Mouse (Mus musculus): Measurements from ENCODE around the gene Gna12. TPM values are rescaled to one million over a fixed set of nuclear protein-coding genes. Genes with fewer than 3 reads are reported as not detected.
A peak's percentile ranks its signal among the peaks of the same experiment; 100 is the strongest.

Gna12 gene
- polyA plus RNA-seq, 1 experiment from 2014 or later = 11.4 TPM

- no peak overlapping the region for H3K4me3 ChIP-seq
- H3K27me3 ChIP-seq (replicated peaks; ENCODE audit: low read depth, poor library complexity, severe bottlenecking) = no peaks in the 10 kb centered on the region
- peaks cover 5% of the 10 kb centered on the region for H3K36me3 ChIP-seq (replicated peaks)
- H3K27ac ChIP-seq (replicated peaks) = peak overlapping the region; percentile 81; the same call in 1 of the 2 replicates
- H3K9me3 ChIP-seq = no peaks in the 10 kb centered on the region
- DNase-seq (ENCODE audit: low spot score) = no peak
- H3K4me1 ChIP-seq = peaks cover 56% of the 10 kb centered on the region
- 79% methylated on average over 2 of the region's 2 CpGs for WGBS
These were observed 39.8 kb downstream of the Gna12 start for GRCm38 (mm10) chr5:140790392-140790791.

GRCm38 (mm10) chr5:140789561-140789960 lies 40.7 kb downstream of the Gna12 start:
- Histone ChIP-seq H3K36me3 (replicated peaks) (peaks cover 13% of the 10 kb centered on the region), H3K4me3 (no peak overlapping the region), H3K4me1 (peaks cover 47% of the 10 kb centered on the region), H3K9me3 (no peaks in the 10 kb centered on the region), H3K27ac (replicated peaks) (no peak overlapping the region), H3K27me3 (replicated peaks; ENCODE audit: low read depth, poor library complexity, severe bottlenecking) (no peaks in the 10 kb centered on the region)
- no peak for DNase-seq (ENCODE audit: low spot score)

GRCm38 (mm10) chr5:140785240-140785872 lies 44.9 kb downstream of the Gna12 start:
- H3K4me1 ChIP-seq = peaks cover 14% of the 10 kb centered on the region
- H3K27me3 ChIP-seq (replicated peaks; ENCODE audit: low read depth, poor library complexity, severe bottlenecking) = no peaks in the 10 kb centered on the region
- H3K4me3 ChIP-seq = no peak overlapping the region
- peaks cover 54% of the 10 kb centered on the region for H3K36me3 ChIP-seq (replicated peaks)
- no peak for DNase-seq (ENCODE audit: low spot score)
- 90% methylated on average over 13 of the region's 13 CpGs for WGBS
- no peak overlapping the region for H3K27ac ChIP-seq (replicated peaks)
- no peaks in the 10 kb centered on the region for H3K9me3 ChIP-seq

- H3K36me3 ChIP-seq (replicated peaks) = peaks cover 61% of the 10 kb centered on the region
- DNase-seq (ENCODE audit: low spot score) = no peak
- no peaks in the 10 kb centered on the region for H3K9me3 ChIP-seq
- H3K4me1 ChIP-seq = peaks cover 11% of the 10 kb centered on the region
- WGBS = 89% methylated on average over 6 of the region's 6 CpGs
- H3K27me3 ChIP-seq (replicated peaks; ENCODE audit: low read depth, poor library complexity, severe bottlenecking) = no peaks in the 10 kb centered on the region
- no peak overlapping the region for H3K4me3 ChIP-seq
- H3K27ac ChIP-seq (replicated peaks) = no peak overlapping the region
These were observed 45.9 kb downstream of the Gna12 start for GRCm38 (mm10) chr5:140784288-140784687.

GRCm38 (mm10) chr5:140783577-140783976 lies 46.7 kb downstream of the Gna12 start:
- Histone ChIP-seq H3K27ac (replicated peaks) (no peak overlapping the region), H3K4me1 (peaks cover 8% of the 10 kb centered on the region), H3K9me3 (no peaks in the 10 kb centered on the region), H3K36me3 (replicated peaks) (peaks cover 68% of the 10 kb centered on the region), H3K4me3 (no peak overlapping the region), H3K27me3 (replicated peaks; ENCODE audit: low read depth, poor library complexity, severe bottlenecking) (no peaks in the 10 kb centered on the region)
- no peak for DNase-seq (ENCODE audit: low spot score)
- 93% methylated on average over 4 of the region's 4 CpGs for WGBS

GRCm38 (mm10) chr5:140781886-140782572 lies 48.2 kb downstream of the Gna12 start:
- Histone ChIP-seq H3K9me3 (no peaks in the 10 kb centered on the region), H3K27me3 (replicated peaks; ENCODE audit: low read depth, poor library complexity, severe bottlenecking) (no peaks in the 10 kb centered on the region), H3K4me1 (peaks cover 8% of the 10 kb centered on the region), H3K27ac (replicated peaks) (no peak overlapping the region), H3K36me3 (replicated peaks) (peaks cover 80% of the 10 kb centered on the region), H3K4me3 (no peak overlapping the region)
- 88% methylated on average over 8 of the region's 8 CpGs for WGBS
- DNase-seq (ENCODE audit: low spot score) = no peak

GRCm38 (mm10) chr5:140781122-140781521 lies 49.1 kb downstream of the Gna12 start:
- no peak overlapping the region for H3K27ac ChIP-seq (replicated peaks)
- H3K36me3 ChIP-seq (replicated peaks) = peaks cover 80% of the 10 kb centered on the region
- DNase-seq (ENCODE audit: low spot score) = no peak
- H3K9me3 ChIP-seq = no peaks in the 10 kb centered on the region
- WGBS = 89% methylated on average over 5 of the region's 5 CpGs
- no peak overlapping the region for H3K4me3 ChIP-seq
- no peaks in the 10 kb centered on the region for H3K27me3 ChIP-seq (replicated peaks; ENCODE audit: low read depth, poor library complexity, severe bottlenecking)
- peaks cover 7% of the 10 kb centered on the region for H3K4me1 ChIP-seq

- no peak overlapping the region for H3K27ac ChIP-seq (replicated peaks)
These were observed 53.3 kb downstream of the Gna12 start for GRCm38 (mm10) chr5:140776968-140777367.

GRCm38 (mm10) chr5:140775111-140775510 lies 55.1 kb downstream of the Gna12 start:
- no peak for DNase-seq (ENCODE audit: low spot score)
- Histone ChIP-seq H3K27me3 (replicated peaks; ENCODE audit: low read depth, poor library complexity, severe bottlenecking) (no peaks in the 10 kb centered on the region), H3K27ac (replicated peaks) (no peak overlapping the region), H3K4me1 (peaks cover 29% of the 10 kb centered on the region), H3K9me3 (no peaks in the 10 kb centered on the region), H3K4me3 (no peak overlapping the region), H3K36me3 (replicated peaks) (peaks cover 37% of the 10 kb centered on the region)
- 91% methylated on average over 4 of the region's 4 CpGs for WGBS

More at GRCm38 (mm10) chr5:140776968-140777367, 53.3 kb downstream of the Gna12 start:
- Histone ChIP-seq H3K4me3 (no peak overlapping the region), H3K9me3 (no peaks in the 10 kb centered on the region), H3K4me1 (peaks cover 18% of the 10 kb centered on the region), H3K27me3 (replicated peaks; ENCODE audit: low read depth, poor library complexity, severe bottlenecking) (no peaks in the 10 kb centered on the region), H3K36me3 (replicated peaks) (peaks cover 55% of the 10 kb centered on the region)
- 80% methylated on average over 9 of the region's 9 CpGs for WGBS
- DNase-seq (ENCODE audit: low spot score) = no peak

- Histone ChIP-seq H3K4me3 (no peak overlapping the region), H3K36me3 (replicated peaks) (peaks cover 15% of the 10 kb centered on the region; the same call in 1 of the 2 replicates), H3K27ac (replicated peaks) (peak overlapping the region; percentile 66), H3K9me3 (no peaks in the 10 kb centered on the region), H3K27me3 (replicated peaks; ENCODE audit: low read depth, poor library complexity, severe bottlenecking) (no peaks in the 10 kb centered on the region), H3K4me1 (peaks cover 44% of the 10 kb centered on the region)
- WGBS = 65% methylated on average over 7 of the region's 7 CpGs
- DNase-seq (ENCODE audit: low spot score) = no peak
These were observed 58.1 kb downstream of the Gna12 start for GRCm38 (mm10) chr5:140772158-140772557.

- WGBS = 59% methylated on average over 6 of the region's 6 CpGs
- no peak for DNase-seq (ENCODE audit: low spot score)
- Histone ChIP-seq H3K4me3 (no peak overlapping the region), H3K27me3 (replicated peaks; ENCODE audit: low read depth, poor library complexity, severe bottlenecking) (no peaks in the 10 kb centered on the region), H3K36me3 (replicated peaks) (peaks cover 15% of the 10 kb centered on the region; the same call in 1 of the 2 replicates), H3K4me1 (peaks cover 44% of the 10 kb centered on the region), H3K27ac (replicated peaks) (peak overlapping the region; percentile 66), H3K9me3 (no peaks in the 10 kb centered on the region)
These were observed 58.6 kb downstream of the Gna12 start for GRCm38 (mm10) chr5:140771612-140772011.

- peaks cover 40% of the 10 kb centered on the region for H3K4me1 ChIP-seq
- whole genome bisulfite sequencing = 87% methylated on average over 5 of the region's 5 CpGs
These were observed 61.9 kb downstream of the Gna12 start for GRCm38 (mm10) chr5:140768333-140768732.

GRCm38 (mm10) chr5:140767704-140768141 lies 62.5 kb downstream of the Gna12 start:
- Histone ChIP-seq H3K27ac (replicated peaks) (peak overlapping the region; percentile 85), H3K36me3 (replicated peaks) (peaks cover 7% of the 10 kb centered on the region; the same call in 1 of the 2 replicates), H3K27me3 (replicated peaks; ENCODE audit: low read depth, poor library complexity, severe bottlenecking) (no peaks in the 10 kb centered on the region), H3K9me3 (no peaks in the 10 kb centered on the region), H3K4me3 (peak overlapping the region; percentile 30), H3K4me1 (peaks cover 36% of the 10 kb centered on the region)
- WGBS = 23% methylated on average over 9 of the region's 9 CpGs
- DNase-seq (ENCODE audit: low spot score) = peak; percentile 60

More at GRCm38 (mm10) chr5:140768333-140768732, 61.9 kb downstream of the Gna12 start:
- Histone ChIP-seq H3K4me3 (no peak overlapping the region), H3K36me3 (replicated peaks) (peaks cover 8% of the 10 kb centered on the region; the same call in 1 of the 2 replicates), H3K27me3 (replicated peaks; ENCODE audit: low read depth, poor library complexity, severe bottlenecking) (no peaks in the 10 kb centered on the region), H3K27ac (replicated peaks) (peak overlapping the region; percentile 85), H3K9me3 (no peaks in the 10 kb centered on the region)
- DNase-seq (ENCODE audit: low spot score) = no peak

Measured in embryonic facial prominence, embryonic 10.5 days (tissue).